Mouse (Mus musculus): ENCODE data around the gene Rcor2.
A peak's percentile ranks its signal among the peaks of the same experiment; 100 is the strongest.

Rcor2 gene

DNA sequence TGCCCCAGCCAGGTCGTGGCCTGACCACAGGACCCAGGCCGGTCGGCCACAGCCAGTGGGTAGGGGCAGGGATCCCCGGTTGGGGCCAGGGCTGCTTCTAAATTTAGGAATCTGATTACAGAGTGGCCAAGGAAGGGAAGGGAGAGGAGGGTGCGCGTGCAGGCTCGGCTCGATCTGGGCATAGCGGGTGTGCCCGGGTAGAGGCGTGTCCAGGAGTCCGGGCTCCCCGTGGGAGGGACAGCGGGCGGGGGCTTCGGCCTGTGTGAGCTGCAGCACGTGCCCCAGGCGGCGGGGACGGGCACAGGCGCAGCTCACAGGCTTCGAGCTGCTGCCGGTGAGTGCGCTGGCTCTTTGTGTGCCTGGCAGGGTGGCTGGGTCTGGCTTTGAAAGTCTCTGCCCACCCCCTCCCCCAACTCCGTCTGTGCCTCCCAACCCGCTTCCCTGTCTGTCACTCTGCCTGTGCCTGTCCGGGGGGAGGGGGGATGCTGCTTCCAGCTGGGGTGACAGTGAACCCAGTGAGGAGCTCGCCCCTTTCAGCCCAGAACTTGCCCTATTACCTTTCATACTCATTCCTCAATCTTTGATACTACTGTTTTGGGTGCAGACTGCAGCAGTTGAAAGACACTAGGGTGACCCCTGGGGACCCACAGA lies at the start of gene Rcor2:
Rcor2 (plus strand) TSS at position 235 of the 651 bp plus-strand sequence.
- no peak for DNase-seq (ENCODE audit: low spot score)

DNA sequence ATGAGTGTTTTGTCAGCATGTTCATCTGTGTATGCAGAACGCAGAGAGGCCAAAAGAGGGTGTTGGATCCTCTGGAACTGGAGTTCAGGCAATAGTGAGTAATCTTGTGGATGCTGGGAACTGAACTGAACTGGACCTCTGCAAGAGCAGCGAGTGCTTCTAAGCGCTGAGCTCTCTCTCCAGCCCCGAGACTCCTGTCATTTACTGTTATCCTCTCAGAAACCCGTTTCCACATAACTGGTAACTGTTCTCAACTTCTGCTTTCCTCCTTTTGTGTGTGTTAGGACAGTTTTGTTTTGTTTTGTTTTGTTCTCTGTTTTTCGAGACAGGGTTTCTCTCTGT lies 49.2 kb upstream of the Rcor2 start:
- DNase-seq (ENCODE audit: low spot score), result no peak

DNA sequence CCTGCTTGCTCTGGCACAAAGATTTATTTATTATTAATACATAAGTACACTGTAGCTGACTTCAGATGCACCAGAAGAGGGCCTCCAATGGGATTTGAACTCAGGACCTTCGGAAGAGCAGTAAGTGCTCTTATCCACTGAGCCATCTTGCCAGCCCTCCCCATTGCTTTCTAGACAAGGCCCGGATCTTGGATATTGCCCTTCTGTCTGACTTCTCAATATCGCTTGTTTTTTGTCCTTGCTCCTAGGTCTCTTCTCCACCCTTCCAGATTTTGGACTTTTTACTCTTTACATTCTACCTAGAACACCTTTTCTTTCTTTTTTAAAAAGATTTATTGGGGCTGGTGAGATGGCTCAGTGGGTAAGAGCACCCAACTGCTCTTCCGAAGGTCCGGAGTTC lies 48.4 kb upstream of the Rcor2 start:
- DNase-seq (ENCODE audit: low spot score), result no peak

DNA sequence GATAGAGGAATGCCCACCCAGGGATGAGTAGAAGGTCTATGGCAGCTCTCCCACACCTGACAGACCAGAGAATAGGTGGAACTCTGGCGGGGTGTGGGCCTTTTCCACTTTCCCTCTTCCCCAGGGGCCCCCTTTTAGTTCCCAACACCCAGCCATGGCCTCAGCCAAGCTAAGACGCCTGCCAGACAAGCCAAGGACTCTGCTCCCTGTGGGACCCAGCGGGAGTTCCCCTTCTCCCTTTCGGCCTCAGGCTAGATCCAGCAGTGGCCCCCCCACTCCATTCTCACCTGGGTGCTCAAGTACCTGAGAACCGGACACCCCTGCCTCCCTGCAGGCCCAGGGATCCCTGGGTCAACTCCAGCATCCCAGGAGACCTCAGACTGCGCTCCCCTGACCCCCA lies 44.9 kb upstream of the Rcor2 start:
- no peak for DNase-seq (ENCODE audit: low spot score)

DNA sequence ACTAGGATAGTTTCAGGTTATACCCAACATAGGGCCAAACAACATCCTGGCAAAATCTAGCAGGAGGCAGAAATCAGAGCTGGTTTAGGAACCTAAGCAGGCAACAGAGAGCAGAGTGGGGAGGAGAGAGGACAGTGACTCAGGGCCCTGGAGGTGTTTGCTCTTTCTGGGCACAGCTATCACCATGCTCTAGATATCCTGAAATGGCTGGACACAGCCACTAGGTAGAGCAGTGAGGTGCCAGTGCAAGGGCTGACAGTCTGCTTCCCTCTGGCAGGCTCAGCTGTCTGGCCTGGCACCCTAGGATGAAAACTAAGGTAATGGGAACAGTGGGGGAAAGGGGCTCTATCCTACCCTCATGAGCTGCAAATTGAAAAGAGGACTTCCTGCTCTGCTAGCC lies 43.6 kb upstream of the Rcor2 start:
- no peak for DNase-seq (ENCODE audit: low spot score)

DNA sequence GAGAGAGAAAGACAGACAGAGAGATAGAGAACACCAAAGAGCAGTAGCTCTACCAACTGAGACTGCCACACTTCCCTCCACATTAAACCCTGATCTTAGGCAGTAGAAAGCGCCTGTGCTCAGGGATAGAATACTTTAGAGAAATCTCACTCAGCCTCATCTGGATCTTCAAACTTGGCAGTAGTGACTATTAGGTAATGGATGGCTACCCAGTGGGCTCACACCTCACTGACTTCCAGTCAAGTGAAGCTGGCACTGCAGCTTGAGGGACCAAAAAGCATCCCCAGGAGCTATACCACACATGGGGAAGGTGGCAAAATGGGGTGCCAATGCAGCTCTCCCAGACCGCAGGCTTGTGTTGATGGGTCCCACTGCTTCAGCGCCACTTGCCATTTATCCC lies 42.9 kb upstream of the Rcor2 start:
- DNase-seq (ENCODE audit: low spot score), result no peak

DNA sequence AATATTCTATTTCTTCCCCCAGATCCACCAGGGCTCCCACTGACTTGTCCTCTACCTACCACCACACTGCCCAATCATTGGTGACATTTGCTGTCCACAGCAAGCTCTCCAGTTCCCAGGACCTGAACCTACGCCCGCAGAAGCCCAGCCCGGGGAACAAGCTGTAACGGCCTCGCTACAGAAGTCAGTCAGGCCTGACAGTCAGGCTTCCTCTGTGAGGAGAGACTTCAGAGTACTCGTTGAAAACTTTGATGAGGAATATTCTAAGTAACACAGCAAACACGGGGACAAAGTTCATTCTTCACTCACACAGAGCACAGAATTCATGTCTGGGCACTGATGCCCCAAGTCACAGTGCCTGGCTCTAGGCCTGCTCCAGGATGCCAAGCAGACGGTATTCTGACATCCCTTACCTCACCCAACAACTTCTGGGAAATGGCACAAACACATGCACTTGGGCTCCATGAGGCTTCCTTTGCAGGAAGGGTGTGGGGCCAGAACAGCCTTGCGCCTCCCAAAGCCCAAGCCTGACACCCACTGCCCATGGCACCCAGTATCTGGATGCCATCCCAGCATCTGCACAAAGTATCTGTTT lies 41.9 kb upstream of the Rcor2 start:
- DNase-seq (ENCODE audit: low spot score), result no peak

DNA sequence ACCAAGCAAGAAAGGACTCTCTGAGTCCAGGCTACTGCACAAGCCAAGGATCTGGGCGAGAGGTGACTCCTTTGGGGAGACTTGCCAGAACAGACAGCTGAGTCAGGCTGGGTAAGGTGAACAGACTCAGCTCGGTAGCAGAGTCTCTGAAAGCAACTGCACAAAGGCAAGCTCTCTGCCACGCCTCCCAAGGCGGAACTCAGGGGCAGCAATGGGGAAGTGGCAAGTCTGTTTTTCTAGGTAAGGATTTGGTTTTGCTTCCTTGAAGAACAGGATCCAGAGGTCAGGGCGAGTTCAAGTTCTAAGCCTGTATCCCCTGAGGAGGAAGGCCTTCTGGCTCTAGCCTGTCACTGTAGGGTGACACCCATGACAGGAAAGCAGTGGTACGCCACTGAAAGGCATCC lies 40.6 kb upstream of the Rcor2 start:
- DNase-seq (ENCODE audit: low spot score), result no peak

DNA sequence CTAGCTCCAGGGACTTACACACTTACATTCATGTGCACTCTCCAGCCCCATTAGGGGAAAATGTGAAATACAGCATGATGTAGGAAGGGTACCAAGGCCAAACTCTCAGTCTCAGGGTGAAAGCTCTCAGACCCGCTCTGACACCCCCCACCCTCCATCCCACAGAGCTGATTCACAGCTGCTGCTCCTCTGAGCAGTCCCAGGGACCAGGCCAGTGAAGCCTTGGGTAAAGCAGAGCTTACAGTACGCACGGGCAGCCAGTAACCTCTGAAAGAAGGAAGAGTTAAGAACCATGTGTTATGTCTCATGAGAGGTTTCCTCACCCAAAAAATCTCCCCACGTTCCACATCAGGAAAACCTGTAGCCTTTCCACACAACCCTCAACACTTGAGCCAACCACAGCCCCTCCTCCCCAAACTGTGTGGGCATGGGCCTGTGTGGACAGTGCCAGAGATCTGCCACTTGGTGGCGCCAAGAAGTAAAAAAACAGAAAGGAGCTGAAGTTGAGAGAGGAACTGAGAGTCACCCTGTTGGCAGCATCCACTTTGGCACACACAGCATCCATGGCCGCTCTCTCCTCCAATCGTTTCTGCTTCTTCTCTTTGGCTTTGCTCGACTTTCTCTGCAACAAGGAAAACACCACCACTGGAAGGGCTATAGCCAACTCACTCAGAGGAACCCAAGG lies 32.4 kb upstream of the Rcor2 start:
- peak; percentile 68 for DNase-seq (ENCODE audit: low spot score)

DNA sequence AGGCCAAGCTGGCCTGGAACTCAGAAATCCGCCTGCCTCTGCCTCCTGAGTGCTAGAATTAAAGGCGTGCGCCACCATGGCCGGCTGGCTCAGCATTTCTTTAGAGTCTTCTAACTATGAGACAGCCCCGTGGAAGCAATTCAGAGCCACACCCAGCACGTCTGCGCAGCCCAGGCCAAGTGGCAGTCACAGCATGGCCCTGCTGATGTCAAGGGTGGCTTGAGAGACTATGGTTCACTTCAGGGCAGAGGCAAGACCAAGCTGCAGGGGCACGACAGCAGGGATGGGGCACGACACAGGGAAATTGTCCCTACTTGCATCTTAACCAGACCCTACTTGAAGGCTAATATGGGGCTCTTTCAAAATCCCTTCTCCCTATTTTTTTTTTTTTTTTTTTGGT lies 31.7 kb upstream of the Rcor2 start:
- no peak for DNase-seq (ENCODE audit: low spot score)

DNA sequence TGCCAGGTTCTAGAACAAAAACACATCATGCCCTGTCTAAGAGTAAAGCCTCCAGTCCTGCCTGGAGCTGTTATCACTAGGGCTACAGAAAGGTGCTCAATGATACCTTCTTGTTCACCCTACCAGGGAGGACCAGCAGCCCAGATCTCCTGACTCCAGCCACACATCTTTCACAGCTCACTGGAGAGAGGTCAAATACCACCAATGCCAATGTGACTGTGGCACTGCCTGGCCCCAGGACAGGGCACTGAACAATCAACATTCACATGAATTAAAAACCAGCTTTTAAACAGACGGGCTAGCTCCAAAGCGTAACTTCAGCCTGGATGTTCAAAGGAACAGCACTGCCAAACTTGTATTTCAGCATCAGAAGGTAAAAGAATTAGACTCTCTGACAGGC lies 31.1 kb upstream of the Rcor2 start:
- no peak for DNase-seq (ENCODE audit: low spot score)

DNA sequence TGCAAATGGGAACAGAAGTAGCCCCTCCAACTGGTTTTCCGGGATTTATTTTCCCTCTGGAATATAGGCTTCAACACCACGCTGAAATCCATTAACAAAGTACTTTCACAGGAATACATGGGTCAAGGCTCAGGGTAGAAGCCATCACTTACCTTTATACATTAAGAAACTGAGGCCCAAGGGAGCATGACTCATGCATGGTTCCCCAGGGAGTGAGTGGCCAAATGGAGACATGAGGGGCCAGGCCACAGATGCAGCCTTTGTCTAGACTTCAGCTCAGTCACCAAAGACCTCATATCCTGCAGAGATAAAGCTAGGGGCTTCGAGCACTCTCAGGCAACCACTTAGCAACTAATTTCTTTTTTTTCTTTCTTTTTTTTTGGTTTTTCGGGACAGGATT lies 30.4 kb upstream of the Rcor2 start:
- DNase-seq (ENCODE audit: low spot score), result no peak

DNA sequence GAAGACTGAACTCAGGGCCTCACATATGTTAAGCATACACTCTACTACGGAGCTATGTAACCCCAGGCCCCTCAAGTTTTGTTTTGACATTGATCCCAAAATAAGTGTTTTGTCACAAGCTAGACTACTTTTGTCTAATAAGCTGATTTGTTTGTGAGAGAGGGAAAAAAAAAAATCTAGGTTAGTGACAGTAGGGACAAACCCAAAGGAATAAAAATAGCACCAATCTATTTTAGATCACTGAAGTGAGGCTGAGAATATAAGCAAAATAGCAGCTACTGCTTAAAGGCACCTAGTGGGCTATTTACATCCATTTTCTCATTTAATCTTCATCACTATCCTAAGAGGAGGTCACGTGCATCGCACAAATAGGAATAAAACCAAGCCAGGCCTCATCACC lies 27.6 kb upstream of the Rcor2 start:
- no peak for DNase-seq (ENCODE audit: low spot score)

DNA sequence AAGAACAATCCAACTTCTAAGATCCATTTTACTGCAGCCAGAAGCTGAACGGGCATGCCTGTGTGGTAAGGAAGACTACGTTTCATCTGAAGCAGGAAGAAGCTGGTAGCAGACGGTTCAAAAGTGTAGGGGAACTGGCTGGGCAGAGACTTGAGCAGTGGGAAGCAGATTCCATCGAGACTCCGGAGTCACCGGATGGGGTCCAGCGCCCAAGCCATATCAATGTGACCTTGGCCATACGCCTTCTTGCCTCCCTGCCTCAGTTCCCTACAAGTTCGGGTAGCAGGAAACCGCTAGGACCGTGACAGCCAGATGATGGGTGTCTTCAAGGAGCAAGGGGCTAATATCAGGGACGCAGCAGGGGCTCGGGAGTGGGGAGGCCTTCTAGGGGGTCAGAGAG lies 26.8 kb upstream of the Rcor2 start:
- no peak for DNase-seq (ENCODE audit: low spot score)

DNA sequence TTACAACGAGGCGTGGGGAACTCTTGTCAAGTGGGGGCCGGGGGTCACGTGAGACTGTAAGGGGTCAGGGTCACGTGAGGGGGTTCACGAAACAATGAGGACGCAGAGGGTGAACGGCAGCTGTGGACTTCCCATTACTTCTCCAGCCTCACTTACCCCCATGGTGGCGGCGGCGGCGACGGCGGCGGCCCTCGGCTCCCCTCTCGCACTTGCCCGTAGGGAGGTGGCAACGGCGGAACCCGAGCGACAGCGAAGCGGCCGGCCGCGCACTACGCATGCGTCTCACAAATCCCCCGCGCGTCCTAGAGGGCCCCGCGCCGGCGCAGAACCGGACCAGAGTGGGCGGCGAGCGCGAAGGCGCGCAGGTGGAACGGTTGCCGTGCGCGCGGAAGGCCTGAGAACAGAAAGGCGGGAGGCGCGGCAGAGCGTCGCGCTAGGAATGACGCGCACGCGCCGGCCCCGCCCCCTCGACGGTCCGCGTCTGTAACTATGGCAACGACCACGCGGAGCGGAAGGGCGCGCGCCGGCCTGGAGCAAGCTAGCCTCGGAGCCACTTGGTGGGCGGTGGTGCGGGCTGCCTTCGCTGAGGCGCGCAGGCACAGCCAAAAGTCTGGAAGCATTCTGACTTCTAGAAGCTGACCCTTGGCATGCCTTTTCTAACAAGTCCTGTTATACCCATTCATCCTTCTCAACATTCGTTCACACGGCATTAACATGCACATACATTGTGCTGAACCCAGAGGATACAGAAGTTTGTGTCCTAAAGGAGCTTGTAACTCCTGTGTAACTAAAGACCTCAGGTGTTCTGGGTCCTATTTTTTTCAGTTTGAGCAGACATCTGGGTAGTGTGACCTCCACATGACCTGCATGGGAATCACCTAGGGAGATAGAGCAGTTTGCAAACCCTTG lies 26.1 kb upstream of the Rcor2 start, which contains the start of gene Naa40:
Naa40 (minus strand) TSS at position 402 of the 909 bp plus-strand sequence.
- peak; percentile 87 for DNase-seq (ENCODE audit: low spot score)

DNA sequence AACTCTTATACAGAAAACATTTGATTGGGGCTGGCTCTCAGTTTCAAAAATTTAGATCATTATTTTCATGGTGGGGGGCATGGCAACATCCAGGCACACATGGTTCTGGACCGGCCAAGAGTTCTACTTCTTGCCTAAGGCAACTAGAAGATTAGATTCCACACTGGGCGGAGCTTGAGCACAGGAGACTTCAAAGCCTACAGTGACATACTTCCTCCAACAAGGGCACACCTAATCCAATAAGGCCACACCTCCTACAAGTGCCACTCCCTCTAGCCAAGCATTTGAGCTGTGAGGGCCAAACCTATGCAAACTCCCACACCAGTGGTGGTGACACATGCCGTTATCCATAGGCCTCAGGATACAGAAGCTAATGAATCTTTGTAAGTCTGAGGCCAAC lies 21.1 kb upstream of the Rcor2 start:
- no peak for DNase-seq (ENCODE audit: low spot score)

DNA sequence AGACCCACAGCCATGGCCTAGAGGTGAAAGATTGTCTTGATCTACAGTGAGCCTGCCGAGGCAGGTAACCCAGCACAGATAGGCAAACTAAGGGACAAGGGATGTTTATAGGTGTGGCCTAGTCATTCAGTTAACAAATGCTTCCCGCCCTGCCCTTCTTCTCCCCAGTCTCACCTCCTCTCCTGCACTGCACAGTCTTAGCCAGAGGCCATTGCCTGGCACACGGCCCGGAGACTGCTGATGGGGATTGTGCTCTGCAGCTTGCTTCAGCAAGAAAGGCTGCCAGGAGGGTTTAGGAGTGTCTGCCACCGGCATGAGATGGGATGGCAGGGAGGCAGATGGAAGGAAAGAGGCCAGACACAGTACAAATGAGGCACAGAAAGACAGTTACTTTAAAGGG lies 9.2 kb upstream of the Rcor2 start:
- DNase-seq (ENCODE audit: low spot score), result no peak

DNA sequence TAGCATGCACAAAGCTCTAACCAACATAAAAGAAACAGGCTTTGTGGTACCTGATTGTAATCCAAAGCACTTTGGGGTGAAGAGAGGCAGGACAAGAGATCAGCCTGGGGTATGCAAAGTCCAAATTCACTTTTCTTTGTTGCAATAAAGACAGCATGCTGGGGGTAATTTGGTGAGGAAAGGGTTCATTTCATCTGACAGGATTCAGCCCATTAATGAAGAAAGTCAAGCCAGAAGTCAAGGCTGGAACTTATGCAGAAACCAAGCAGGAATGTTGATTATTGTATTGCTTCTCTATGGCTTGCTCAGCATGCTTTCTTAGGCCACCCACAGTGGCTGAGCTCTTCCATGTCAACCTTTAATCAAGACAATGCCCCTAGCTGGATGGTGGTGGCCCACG lies 5.6 kb upstream of the Rcor2 start:
- no peak for DNase-seq (ENCODE audit: low spot score)

DNA sequence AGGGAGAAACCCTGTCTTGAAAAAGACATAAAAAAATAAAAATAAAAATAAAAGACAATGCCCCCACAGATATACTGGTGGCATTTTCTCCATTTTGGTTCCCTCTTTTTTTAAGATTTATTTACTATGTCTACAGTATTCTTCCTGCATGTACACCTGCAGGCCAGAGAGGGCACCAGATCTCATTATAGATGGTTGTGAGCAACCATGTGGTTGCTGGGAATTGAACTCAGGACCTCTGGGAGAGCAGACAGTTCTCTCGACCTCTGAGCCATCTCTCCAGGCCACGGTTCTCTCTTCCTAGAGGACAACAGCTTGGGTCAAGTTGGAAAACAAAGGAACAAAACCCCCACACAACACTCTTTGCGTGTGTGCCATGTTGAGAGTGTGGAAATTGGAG lies 5.2 kb upstream of the Rcor2 start:
- DNase-seq (ENCODE audit: low spot score), result no peak

DNA sequence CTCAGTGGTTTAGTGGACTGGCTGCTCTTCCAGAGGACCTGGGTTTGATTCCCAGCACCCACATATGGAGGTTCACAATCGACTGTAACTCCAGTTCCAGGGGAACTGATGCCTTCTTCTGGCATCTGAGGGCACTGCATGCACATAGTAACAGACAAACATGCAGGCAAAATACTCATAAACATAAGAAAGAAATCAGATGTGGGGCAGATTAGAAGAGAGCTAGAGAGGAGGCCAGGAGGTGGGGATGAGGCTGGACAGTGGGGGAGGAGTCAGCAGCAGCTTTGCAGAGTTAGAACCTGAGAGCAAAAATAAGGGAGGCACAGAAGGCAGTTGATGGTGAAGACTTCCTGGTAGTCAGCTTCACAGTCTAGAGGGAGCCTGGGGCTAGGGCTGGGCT lies 4.5 kb upstream of the Rcor2 start:
- no peak for DNase-seq (ENCODE audit: low spot score)

DNA sequence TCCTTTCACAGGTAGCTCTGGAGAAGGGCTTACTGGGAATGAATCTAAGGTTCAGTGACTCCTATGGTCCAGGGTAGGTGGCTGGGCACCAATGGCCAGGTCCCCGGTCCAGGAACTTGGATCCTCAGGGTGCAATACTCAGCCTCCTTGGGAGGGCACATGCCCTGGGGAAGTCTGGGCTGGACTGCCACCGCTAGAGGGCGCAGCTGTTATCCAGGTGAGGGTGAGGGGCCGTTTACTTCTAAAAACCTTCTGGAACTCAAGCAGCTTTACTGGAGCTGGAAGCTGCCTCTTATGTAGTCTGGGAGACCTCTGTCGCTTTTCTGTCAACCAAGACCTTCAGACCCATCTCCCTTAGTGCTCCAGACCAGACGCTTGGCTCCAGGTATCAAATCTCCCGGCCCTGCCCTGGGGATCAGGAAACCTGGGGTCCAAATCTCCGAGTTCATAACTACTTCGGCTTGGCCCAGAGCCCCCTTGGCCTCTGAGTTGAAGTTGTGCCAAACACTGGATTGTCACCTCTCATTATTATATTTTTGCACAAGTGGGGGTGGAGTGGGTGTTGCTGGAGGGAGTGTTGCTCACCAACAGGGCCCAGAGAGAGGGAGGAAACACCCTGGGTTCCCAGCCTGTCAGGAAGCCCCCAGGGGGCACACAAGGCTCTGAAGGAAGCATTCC lies 2.9 kb upstream of the Rcor2 start:
- DNase-seq (ENCODE audit: low spot score), result no peak

DNA sequence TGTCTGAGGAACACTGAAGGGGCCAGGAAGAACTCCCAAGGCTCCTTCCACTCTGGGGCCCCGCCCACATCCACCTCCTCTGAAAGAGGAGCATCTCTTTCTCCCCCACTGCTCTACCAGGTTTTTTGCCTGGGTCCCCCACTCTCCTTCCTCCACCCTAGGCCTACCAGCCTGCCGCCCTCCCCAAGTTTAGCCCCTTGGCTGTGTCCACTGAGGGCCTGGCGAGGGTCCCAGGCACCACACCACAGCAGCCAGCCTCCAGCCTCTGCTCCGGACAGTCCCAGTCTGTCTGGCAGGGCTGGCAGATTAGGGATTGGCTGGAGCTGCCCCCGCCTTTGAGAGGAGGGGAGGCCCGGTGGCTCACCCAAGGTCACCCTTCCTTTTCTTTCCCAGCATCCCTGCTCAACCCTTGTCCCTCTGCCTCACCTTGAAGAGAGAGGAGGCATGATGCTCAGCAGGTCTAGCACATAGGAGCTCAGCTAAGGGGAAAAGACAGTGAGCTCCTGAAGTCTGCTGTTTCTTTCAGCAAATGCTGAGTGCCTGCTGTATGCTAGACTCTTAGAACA lies 2.3 kb upstream of the Rcor2 start:
- no peak for DNase-seq (ENCODE audit: low spot score)

Measured in left cerebral cortex, adult 11 months (tissue).